Mouse (Mus musculus): ENCODE measurements around the gene Mpzl1. TPM values are rescaled to one million over a fixed set of nuclear protein-coding genes. Genes with fewer than 3 reads are reported as not detected.

The Mpzl1 gene
- total RNA-seq, 2 experiments from 2014 or later = 12.8 to 13.2 TPM

GRCm38 (mm10) chr1:165579332-165579731 lies 55.0 kb downstream of the Mpzl1 start:
- no peak for DNase-seq

DNA sequence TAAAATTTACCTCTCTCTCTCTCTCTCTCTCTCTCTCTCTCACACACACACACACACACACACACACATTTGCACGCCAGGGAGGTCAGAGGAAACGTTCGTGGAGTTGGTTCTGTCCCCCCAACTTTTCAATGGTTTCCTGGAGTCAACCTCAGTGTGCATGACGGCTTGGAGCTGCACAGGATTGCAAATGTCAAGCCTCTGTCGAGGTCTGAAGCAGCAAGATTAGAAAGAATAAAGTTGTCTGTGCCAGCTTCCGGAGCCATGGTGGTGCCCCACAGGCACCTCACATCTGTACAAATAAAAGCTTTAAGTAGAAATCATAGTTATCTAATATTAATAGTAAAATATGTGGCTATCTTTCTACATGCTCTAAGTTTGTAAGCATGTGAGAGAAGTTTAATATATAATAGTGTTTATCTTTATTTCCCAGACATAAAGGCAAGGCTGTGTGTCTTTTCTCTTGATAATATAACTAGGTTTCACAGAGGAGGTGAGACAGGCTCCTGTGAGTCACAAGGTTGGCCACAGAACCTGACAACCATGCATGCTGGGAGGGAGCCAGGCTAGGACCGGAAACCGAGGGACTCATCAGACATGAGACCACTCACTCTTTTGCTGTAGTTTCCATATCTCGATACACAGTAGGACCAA lies 57.8 kb downstream of the Mpzl1 start:
- no peak for DNase-seq

- no peak for DNase-seq
Measured at GRCm38 (mm10) chr1:165576005-165576404, 58.3 kb downstream of the Mpzl1 start.

DNA sequence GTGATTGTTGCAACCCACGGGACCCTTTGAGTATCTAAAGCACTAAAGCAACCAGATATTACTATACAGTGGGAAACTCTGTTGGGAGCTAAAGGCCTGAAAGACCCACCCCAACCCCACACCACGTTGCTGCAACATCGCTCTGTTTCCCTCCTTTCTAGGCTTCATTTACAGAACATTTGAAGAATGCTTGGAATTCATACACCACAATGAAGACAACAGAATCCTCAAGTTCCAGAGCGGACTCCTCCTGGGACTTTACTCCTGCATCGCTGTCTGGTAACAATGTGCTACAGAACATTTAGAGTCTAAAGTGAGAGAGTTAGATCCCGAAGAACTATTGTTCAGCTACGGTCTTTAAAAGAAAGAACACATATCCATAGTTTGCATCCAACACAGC lies 66.9 kb downstream of the Mpzl1 start:
- no peak for DNase-seq

DNA sequence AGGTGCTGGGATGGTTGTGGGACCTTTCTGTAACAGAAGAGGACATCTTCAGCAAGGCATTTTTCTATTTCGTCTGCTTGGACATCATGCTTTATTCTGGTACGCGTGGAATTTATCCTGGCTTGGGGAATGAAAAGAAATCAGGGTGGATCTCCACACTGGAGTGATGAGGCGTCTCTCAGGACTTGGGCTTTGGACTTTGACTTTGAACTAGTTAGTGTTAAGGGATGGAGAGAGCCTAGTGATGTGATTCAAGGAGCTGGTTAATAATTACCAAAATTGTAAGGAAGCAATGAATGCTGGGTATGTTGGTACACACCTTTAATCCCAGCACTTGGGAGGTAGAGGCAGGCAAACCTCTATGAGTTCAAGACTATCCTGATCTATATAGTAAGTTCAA lies 69.1 kb downstream of the Mpzl1 start:
- no peak for DNase-seq

DNA sequence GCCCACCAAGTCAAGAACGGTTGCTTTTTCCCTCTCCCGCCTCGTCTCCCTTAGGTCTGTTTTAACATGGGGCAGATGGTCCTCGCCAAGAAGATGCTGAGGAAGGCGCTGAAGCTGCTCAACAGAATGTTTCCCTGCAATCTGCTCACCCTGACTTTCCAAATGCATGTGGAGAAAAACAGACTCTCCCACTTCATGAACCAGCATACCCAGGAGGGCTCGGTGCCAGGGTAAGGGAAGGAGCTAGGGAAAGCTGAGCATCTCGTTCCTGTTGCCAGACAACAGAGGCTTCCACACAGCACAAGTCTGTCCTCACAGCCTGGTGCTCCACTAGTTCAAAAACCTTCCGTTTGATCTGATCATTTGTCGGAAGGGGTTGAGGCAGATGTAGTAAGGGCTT lies 75.3 kb downstream of the Mpzl1 start:
- no peak for DNase-seq

- no peak for DNase-seq
Measured at GRCm38 (mm10) chr1:165556711-165557110, 77.6 kb downstream of the Mpzl1 start.

Other genes with a start within 250 kb of the Mpzl1 start
- gene Dcaf6, start 174.1 kb downstream of the Mpzl1 start, total RNA-seq (2021) = 100 to 1,000 TPM in 1 of 2 experiments, 10 to 100 TPM in 1; 86.1 to 101 TPM
- gene Mpc2, start 173.9 kb downstream of the Mpzl1 start, total RNA-seq (2021) = 100 to 1,000 TPM; 621 to 662 TPM
- under 1 TPM in 1 of 2 experiments, not detected in 1; 0.18 TPM for gene Adcy10, start 149.4 kb downstream of the Mpzl1 start, total RNA-seq (2021)
- 10 to 100 TPM; 66.6 to 67.6 TPM for gene Rcsd1, start 75.2 kb upstream of the Mpzl1 start, total RNA-seq (2021)
- gene Creg1, start 129.2 kb upstream of the Mpzl1 start, total RNA-seq (2021) = 10 to 100 TPM; 88.6 to 92.2 TPM
- gene Cd247, start 154.1 kb upstream of the Mpzl1 start, total RNA-seq (2021) = 1 to 10 TPM in 1 of 2 experiments, under 1 TPM in 1; 0.37 to 2.1 TPM

Data from heart, adult 18-20 months (tissue).